Mouse (Mus musculus) kidney, postnatal 10 days (tissue): ENCODE measurements around the gene Nsmce1.

Source experiments
- DNase-seq: peaks from one replicate; pipeline ENCODE4 v3.0.0; 2021; ENCODE audit warnings: mixed read lengths

Gene Nsmce1

DNA sequence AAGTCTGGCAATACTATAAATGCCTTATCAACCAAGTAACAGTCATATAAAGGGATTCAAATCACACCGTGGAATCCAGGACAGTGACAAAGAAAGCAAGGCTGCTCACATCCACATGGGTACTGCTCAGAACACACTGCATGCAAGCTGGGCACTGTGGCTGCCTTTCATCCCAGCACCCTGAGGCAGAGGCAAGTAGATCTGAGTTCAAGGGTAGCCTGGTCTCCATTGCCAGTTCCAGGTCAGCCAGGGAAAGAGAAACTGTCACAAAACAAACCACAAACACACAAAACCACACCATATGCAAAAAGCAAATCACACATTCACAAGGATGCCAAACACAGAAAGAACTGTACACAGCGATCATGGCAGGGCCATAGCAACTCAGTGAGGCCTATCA is 1.8 kb downstream of the Nsmce1 start:
- DNase-seq = no peak

DNA sequence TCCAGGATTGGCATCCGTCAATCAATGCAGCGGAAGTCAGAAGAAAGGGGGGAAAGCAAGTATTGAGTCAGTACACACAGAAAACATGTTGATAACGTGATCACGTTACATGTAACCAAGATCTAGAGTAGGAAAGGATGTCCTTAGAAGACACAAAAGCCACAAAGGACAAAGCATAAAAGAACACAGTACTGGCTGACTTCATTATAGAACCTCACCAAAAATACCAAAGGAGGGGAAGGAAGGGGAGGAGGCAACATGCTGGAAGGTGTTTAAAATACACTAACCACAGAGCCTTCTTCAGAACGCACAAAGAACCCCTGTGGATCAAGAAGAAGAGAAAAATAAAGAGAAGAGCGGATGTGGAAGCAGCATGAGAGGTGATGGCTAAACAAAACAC is 2.7 kb downstream of the Nsmce1 start:
- no peak for DNase-seq

DNA sequence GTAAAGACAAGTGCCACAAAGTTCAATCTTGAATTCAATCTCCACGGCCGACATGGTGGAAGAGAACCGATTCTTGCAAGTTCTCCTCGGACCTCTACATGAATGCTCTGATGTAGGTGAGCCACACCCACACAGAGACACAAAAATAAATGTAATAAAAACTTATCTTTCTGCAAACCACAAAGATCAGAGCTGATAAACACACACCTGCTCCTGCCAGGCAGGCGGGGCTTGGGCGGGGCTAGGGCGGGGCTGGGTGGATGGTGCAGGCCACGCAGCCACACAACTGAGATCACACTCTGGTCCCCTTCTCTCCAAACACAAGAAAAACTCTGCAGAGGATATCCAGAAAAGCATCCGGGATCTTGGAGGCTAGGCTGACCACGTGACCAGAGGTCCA is 4.3 kb downstream of the Nsmce1 start:
- DNase-seq = no peak

DNA sequence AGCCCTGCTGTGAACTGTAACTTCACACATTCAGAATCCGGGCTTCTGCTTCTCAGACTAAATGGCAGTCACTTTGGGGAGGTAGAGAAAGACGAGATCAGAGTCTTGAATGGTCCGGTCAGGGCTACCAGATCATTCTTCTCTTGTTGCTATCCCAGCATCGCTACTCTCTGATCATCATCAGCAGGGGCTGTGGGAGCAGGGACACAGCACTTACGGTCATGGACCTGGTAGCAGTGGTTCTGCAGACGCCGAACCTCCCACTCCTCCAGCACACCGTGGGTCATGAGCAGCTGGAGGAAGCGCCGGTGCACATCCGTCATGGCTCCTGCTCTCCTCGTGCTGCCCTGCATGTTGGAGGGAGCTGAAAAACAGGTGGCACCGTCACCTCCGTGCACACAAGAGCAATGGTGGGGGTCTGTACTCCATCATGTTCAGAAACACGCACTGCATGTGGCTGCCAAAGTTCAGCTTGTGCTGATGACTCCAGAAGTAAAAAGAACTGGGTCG is 5.2 kb downstream of the Nsmce1 start:
- no peak for DNase-seq

DNA sequence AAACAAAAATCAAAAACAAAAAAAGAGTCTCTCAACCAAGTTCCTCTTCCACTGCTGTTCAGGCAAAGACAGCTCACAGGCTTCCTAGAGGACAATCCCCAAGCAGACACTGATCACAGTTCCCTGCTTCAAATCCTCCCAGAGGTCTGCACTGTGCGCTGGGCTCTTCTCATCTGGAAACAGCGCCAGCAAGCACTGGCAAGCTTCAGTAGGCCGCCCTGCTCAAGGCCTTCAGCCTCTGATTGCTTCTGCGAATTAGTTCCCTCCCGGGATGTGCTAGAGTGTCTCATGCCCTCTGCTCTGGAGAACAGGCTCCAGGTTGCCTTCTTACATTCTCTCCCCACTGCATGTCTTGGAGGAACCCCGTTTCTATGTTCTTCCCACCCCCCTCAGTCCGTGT is 6.6 kb downstream of the Nsmce1 start:
- DNase-seq = no peak

DNA sequence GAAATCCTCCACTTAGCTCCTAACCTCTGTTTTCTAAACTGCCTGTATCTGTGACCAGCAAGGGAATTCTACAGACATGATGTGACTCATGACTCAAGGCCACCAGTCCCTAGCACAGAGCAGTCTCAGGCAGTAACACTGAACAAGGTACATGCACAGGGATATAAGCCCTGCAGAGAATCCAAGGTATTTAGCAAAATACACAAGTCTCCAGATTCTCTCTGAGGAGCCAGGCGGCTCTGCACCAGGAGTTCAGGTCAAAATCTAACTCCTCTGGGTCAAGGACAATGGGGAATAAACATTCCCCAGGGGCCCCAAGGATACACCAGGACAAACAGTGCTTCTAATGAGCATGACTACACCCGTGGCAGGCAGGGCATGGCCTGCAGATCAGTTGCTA is 8.5 kb downstream of the Nsmce1 start:
- DNase-seq = no peak

DNA sequence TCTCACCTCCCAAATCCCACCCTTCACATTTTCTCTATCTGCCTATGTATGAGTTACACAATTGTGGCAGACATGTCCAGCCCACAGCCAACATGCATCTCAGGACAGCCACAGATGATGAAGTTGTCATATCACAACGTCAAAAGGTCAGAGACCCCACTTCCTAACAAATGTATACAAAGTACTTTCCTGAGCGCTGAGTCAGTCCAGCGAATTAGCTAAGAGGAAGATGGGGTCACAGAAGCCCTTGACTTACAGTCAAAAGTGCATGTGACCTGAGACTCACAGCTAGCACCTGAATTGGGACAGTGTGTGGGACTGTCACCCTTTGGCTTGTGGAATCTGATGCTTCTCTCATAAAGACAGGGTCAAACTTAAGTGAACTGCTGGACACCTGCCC is 9.1 kb downstream of the Nsmce1 start:
- DNase-seq = no peak

DNA sequence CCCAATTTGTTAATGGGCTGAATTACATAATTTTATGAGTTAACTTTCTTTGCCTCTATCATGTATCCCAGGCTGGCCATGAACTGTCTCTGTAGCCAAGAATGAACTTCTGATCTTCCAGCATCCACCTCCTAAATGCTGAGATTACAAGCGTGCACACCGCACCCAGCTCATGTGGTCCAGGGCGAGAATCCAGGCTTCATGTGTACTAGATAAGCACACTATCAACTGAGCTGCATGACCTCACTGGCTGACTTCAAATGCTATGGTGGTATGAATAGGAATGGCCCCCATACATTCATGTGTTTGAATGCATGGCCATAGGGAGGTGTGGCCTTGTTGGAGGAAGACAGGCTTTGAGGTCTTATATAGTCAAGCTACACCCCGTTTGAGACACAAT is 10.9 kb downstream of the Nsmce1 start:
- no peak for DNase-seq

DNA sequence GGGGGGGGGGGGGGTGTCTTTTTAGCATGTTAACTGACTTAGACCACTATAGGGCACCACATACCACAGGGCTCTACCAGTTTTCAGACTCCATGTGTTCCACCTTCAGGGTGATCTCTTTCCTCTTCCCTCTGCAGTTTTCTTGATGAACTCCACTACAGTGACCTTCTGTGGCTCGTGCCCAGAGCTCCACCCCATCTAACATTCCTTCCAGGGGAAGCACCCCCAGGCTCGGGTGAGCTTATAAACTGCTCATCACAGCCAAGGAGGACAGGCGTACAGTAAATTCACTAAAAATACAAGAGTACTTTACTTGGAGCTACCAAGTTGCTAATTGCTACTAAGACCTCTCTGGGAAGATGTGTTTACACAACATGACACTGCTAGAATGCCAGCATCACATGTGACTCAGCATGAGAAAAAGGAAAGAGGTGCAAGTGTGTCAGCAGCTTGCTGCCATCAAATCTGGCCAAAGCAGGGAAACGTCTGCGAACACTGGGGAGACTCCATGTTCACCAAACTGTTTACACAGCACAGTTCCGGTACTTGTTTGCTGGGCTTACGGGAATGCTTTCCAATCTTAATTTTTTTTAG is 12.9 kb downstream of the Nsmce1 start:
- peak; percentile 53 for DNase-seq

DNA sequence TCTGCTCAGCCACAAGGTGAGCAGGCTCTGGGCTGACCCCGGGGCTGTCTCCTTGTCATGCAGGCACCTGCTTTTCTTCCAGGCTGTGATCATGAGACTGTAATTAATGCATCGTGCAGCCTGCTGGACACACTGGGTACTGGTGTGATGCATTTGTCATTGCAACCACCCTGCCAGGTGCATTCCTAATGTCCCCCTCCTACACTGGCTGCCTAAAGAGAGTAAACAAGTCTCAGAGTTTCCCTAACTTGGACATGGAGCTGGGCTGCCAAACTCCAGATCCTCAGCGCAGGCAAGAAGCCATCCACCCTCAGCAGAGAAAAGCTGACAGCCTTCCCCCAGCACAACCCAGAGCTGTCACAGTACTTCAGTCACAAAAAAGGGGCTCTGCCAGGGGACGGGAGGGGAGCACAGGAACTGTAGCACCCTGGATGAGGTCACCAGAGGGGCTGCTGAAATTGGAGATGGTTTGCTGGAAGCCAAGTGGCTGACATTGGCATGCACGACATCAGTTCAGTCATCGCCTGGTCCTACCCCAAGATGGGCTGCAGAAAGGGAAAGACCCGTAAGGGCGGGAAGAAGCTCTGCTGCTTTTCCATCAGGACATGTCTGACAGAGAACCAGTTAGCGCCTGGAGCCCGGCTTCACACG is 15.7 kb downstream of the Nsmce1 start:
- DNase-seq = peak; percentile 33

DNA sequence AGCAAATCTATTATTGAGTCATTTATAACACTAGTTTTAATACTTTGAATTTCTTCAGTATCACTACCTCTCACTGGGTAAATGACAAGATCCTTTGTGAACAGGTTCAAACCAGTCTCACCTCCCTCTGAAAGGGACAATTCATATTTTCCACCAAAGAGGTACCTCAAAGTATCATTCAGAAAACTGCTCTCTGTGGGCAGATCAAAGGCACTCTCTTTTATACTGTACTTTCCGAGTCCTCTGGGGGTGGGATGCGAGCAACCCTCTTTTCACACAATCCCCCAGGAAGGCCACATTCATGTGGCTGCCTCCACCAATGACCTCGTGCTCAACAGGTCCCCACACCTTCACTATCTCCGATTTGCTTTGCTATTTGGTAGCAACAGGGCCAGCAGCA is 16.9 kb downstream of the Nsmce1 start:
- DNase-seq = no peak

DNA sequence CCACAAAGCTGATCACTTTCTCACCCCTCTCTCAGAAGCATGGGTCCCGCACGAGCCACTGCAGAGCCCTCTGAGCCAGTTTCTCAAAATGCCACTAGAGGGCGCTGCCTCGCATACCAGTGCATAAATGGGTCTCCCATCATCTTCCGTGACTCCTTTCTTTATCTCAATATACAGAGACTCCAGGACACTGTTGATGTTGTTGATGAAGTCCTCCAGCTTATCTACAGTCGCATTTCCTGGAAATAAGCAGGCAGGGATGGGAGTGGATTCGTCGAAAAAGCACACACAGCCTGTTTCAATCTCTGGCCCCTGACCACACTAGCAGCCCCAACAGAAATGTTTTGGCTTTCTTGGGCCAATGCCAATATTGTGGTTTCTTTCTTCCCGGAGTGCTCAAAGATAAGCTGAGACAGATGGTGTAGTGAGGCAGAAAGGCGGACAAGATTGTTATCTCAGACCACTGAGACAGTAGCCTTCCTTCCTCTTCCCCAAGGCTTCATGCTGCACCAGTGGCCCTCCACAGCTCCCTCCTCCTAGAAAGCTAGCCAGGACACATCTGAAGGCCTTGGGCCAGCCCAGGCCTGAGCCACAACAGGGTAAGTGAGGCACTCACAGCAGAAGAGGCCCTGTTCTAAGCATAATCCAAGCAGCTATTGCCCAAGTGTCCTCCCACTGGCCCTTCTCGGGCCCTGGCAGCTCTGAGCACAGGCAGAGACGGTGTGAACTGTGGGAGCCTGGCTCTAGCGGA is 19.2 kb downstream of the Nsmce1 start:
- DNase-seq = peak; percentile 89

DNA sequence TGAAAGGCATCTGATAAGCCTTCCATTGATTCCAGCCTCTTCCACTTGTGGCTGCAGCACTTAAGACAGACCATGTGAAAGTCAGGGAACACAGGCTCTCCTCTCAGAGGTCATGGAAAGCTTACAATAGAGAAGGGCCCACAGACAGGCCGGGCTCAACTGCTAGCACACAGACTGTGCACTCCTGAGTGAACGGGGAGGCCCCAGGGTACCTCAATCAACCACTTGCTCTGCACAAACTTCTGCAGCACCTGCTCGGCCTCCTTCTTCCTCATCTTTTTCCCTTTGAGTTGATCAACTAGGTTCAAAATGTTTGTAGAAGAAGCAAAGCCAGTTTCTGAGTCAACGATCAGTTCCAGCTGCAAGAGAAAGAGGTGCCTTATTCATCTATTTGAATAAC is 20.5 kb downstream of the Nsmce1 start:
- no peak for DNase-seq

DNA sequence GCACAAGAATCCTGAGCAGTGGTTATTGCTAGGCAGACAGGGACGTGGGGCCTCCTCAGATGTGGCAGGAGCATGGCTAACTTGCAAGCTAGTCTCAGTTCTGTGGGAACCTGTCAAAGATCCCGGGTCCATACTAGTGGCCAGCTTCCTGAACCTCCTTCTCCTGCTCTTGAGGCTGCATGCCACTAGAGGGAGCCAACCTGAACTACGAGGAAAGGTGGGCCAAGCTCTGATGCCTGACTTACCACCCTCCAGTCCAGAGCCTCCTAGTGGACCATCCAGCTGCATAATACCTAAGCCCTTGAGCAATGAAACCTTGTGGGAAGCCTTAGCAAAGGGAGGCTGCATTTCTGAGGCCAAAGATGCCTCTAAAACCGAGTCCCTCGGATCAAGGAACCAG is 21.5 kb downstream of the Nsmce1 start:
- DNase-seq = peak; percentile 87

DNA sequence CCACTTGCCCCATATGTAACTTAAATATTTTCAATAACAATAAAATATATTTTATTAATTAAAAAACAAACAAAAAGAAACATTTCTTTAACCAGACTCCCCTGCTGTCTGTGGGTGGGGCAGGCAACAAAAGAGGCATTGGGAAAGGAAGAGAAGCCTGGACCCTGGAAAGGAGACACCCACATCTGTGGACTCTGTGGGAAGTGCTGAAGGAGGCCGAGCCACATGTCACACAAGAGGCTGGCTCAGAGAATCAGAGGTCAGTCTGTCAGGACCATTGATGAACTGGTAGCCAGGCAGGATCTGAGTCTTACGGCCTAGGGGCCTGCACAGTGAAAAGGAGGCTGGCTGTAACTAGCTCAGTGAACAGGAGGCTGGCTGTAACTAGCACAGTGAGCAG is 29.2 kb downstream of the Nsmce1 start:
- DNase-seq = no peak

DNA sequence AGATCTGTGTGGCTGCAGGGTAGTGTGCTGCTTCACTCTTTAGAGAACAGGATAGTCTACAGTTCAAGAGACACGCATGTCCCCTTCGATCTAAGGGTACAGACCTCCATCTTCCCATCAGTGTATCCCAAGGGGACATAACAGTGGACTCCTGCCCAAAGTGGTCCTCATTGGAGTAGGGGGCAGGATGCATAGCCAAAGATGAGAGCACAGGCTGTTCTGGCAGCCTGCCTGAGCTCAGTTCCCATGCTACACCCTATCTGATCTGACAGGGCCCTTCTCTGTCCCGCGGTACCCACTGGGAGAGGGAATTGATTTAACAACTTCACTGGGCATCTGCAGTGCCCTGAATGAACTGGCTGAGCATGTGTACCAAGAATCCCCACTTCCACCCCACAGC is 37.7 kb downstream of the Nsmce1 start:
- DNase-seq = no peak

DNA sequence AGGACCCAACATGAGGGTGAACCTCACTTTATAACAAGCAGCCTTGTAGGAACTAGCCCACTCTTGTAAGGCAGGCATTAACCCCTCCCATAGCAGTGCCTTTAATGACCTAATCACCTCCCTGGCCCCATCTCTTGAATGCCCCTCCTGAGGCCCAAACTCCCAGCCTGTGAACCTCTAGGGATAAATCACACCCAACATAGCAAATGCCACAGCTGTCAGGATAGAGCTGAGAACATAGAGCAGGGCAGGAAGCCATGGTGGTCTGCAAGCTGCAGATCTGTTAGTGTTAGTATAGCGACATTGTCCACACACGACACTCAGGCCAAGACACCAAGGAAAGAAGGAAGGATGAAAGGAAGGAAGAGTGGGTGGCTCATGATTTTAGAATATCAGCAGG is 40.3 kb downstream of the Nsmce1 start:
- DNase-seq = no peak

DNA sequence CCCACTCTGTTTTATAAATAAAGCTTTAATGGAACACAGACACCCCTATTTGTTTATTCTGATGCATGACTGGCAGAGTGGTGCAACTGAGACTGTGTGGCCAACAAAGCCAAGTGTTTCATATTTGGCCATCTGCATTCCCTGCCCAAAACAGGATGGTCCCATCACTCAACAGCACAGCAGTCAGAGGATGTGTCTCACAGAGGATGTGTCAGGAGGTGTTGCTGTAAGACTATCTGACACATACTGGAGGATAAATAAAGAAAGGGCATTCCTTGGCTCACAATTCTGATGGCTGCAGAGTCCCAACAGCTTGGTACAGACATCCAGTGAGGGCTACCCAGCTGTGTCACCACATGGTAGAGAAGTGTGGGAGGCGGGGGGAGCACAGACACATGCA is 40.7 kb downstream of the Nsmce1 start:
- DNase-seq = no peak

DNA sequence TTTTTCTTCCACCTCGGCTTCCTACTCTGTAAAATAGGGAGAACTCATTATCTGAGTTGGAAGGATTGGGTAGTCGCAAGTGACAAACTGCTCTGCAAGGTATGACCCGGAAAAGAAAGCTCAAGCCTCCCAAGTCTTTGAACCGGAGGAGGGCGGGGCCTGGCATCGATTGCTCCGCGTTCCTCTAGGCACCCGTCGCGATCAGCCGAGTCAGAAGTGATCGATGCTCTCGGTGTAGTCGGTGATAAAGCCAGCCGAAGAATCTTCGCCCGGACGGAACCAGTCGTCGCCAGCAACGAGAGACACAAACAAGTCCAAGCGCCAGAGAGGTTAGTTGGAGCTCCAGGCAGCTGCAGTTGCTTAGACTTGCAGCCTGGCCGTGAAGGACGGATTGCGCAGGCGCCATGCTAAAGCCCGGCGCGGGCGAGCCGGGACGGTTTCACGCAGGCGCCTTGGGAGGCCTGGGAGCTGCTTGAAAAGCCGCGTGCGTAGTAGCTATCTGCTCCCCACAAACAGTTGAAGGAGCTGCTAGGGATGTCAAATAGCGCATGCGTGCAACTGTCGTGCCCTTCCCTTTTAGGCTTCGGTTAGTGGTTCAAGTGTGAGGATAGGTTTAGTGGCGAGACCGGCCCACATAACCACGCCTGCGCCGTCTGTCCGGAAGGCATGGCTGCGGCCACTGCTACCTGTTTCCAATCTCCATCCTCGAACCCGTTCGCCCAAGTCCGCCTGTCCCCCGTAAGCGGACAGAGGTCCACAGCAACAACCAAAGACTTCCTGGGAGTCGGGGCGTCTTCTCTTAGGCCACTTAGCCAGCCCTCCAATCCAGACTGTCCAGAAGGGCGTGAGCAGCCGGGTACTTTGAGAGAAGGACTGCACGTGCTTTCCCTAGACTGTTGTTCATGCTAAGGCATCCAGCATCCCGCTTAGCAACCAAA is 46.7 kb downstream of the Nsmce1 start, which contains the start of gene Kdm8:
Kdm8 (plus strand) TSS at position 213 of the 938 bp plus-strand sequence.
- peak; percentile 97 for DNase-seq

DNA sequence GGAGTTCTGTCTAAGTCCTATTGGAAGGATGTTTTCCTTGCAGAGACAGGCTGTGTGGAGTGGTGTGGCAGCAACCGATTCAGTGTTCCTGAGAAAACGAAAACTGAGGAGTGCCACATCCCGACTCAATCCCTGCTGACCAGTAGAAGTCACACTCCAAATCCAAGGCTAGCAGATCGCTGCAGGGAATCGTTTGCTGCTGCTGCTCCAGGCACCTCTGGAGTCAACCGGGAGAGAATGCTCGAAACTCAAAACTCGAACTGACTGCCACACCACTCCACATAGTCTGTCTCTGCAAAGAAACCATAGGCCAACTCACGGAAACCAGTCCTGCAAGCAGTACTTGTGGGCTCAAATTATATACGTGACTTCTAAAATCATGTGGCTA is 47.3 kb downstream of the Nsmce1 start:
- peak; percentile 28 for DNase-seq

DNA sequence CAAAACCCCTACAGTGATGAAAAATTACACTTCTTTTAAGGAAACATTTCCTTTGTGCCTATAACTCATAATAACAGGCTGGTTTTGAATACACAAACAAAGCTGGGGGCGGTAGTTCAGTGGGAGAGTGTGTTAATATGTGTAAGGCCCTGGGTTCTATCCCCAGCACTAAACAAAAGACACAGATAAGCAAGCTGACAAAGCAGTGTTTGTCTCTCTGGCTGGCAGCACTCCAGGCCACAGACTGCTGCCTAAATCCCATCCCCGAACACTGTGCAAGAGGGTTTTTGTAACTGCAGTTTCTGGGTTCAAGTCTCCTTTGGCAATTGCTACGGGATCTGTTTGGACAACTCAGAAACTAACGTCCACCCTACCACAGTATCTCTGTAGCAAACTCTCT is 49.1 kb downstream of the Nsmce1 start:
- no peak for DNase-seq

DNA sequence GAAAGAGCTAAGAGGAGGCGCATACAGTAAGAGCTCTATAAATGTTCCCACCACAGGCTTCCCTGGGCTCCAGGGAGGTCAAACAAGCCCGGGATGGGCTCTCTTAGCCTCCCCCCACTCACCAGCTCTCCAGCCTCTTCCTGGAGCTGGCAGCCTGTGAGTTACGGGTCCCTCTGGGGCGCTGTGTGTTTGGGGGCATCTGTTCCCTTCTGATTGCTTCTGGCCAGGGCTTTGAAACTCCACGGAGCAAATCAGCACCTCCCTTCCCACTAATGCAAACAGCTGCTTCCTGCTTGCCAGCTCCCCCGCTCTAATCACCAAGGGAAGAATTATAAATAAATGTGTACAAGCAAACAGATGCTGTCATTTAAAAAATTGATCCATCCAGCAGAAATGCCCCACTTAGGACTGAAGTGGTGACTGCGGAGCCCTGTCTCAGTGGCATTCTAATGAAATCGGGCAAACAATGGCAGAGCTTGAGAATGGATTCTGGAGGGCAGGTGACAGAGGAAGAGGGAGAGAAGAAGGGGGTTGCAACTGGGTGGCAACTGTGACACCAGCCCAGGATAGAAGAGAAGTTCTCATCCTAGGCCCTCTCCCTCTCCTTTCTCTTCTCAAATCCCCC is 56.6 kb downstream of the Nsmce1 start:
- no peak for DNase-seq

DNA sequence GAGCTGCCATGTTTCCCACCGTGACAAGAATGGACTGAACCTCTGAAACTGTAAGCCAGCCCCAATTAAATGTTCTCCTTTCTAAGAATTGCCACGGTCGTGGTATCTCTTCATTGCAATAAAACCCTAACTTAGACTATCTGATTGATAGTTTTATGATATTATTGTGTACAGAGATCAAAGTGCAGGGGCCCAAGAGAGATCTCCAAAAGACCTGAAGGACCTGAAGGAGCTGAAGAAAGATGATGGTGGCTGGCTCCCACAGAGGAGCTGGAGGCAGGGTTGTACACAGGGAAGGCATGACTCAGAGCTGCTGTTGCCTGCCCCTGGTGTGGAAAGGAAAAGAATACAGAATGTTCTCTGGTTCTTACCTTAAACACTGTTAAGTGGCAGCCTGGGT is 57.5 kb downstream of the Nsmce1 start:
- no peak for DNase-seq
